Mouse (Mus musculus) embryonic facial prominence, embryonic 15.5 days (tissue): ENCODE measurements at regions not wholly inside any gene's neighbourhood (a gene's known extent, or its start where the extent isn't known, plus 50 kb on each side); places are given as distances from the start of the nearest gene placed in this dataset.

Source experiments
- ATAC-seq: fragments of 200-750 bp; cut with Nextera tagmentation; 2 replicates; pipeline ENCODE4 v1.8.0; 2017; ENCODE audit warnings: low read depth, moderate TSS enrichment; ENCODE audit not compliant: insufficient number of reproducible peaks, low FRiP score, low TSS enrichment
- H3K27ac ChIP-seq: fragments of 300-500 bp; sonication (generic); replicated peaks from 2 replicates; pipeline ENCODE4 v1.5.1; 2015; ENCODE audit warnings: mild to moderate bottlenecking, inconsistent platforms
- H3K27me3 ChIP-seq: fragments of 300-500 bp; sonication (generic); 2 replicates; pipeline ENCODE4 v1.6.1; 2015; ENCODE audit warnings: inconsistent platforms
- H3K36me3 ChIP-seq: fragments of 300-500 bp; sonication (generic); 2 replicates; pipeline ENCODE4 v1.6.1; 2015; ENCODE audit warnings: mild to moderate bottlenecking, inconsistent platforms
- H3K4me1 ChIP-seq: fragments of 300-500 bp; sonication (generic); 2 replicates; pipeline ENCODE4 v1.6.1; 2015; ENCODE audit warnings: inconsistent platforms
- H3K4me2 ChIP-seq: fragments of 300-500 bp; sonication (generic); replicated peaks from 2 replicates; pipeline ENCODE4 v1.6.1; 2015; ENCODE audit warnings: mild to moderate bottlenecking, inconsistent platforms
- H3K4me3 ChIP-seq: fragments of 300-500 bp; sonication (generic); replicated peaks from 2 replicates; pipeline ENCODE4 v1.5.1; 2015; ENCODE audit warnings: mild to moderate bottlenecking, inconsistent platforms
- H3K9ac ChIP-seq: fragments of 300-500 bp; sonication (generic); 2 replicates; pipeline ENCODE4 v1.6.1; 2015; ENCODE audit warnings: inconsistent platforms
- H3K9me3 ChIP-seq: fragments of 300-500 bp; sonication (generic); replicated peaks from 2 replicates; pipeline ENCODE4 v1.6.1; 2016; ENCODE audit warnings: inconsistent platforms
- WGBS: fragments of 180-500 bp; shearing (Covaris S2); methylation state at CpG from one replicate; pipeline ENCODE4 v1.1.7; 2015; 5-methylcytosine and 5-hydroxymethylcytosine counted together

- Histone ChIP-seq H3K9me3 (no peaks in the 10 kb centered on the region), H3K27me3 (no peaks in the 10 kb centered on the region), H3K27ac (no peak overlapping the region), H3K4me3 (no peak overlapping the region), H3K4me2 (no peak overlapping the region), H3K9ac (no peak overlapping the region), H3K36me3 (no peaks in the 10 kb centered on the region), H3K4me1 (peaks cover 4% of the 10 kb centered on the region; the same call in 1 of the 2 replicates)
- ATAC-seq = no peak
These were observed 68.2 kb downstream of the Il12a start for GRCm38 (mm10) chr3:68758609-68759008.

- no peaks in the 10 kb centered on the region for H3K36me3 ChIP-seq
- H3K27me3 ChIP-seq = no peaks in the 10 kb centered on the region
- H3K4me2 ChIP-seq = no peak overlapping the region
- H3K9me3 ChIP-seq = no peaks in the 10 kb centered on the region
- WGBS = 52% methylated on average over 8 of the region's 8 CpGs
- H3K4me1 ChIP-seq = peaks cover 4% of the 10 kb centered on the region; the same call in 1 of the 2 replicates
- H3K4me3 ChIP-seq = no peak overlapping the region
- H3K9ac ChIP-seq = no peak overlapping the region
- H3K27ac ChIP-seq = no peak overlapping the region
- no peak for ATAC-seq
These were observed 68.9 kb downstream of the Il12a start for GRCm38 (mm10) chr3:68759375-68759774.

DNA sequence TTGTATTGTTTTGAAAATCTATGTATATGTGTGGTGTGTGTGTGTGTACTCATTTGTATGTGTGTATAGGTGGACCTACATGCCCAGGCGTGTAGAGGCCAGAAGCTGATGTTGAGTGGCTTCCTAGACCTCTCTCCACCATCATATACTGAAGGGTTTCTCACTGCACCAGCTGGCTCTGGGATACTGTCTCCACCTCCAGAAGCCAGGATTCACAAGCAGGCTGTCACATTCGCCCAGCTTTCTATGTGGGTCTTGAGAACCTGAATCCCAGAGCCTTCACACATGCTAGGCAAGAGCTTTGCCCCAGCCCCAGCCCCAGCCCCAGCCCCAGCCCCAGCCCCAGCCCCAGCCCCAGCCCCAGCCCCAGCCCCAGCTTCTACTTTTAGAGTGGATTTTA is 70.4 kb downstream of the Il12a start:
- H3K4me2 ChIP-seq = no peak overlapping the region
- WGBS = 71% methylated on average over 2 of the region's 2 CpGs
- H3K27ac ChIP-seq = no peak overlapping the region
- H3K9me3 ChIP-seq = no peaks in the 10 kb centered on the region
- H3K4me3 ChIP-seq = no peak overlapping the region
- H3K9ac ChIP-seq = no peak overlapping the region
- H3K4me1 ChIP-seq = peaks cover 4% of the 10 kb centered on the region; the same call in 1 of the 2 replicates
- H3K36me3 ChIP-seq = no peaks in the 10 kb centered on the region
- no peak for ATAC-seq
- H3K27me3 ChIP-seq = no peaks in the 10 kb centered on the region

- ATAC-seq = no peak
- Histone ChIP-seq H3K4me1 (peaks cover 4% of the 10 kb centered on the region; the same call in 1 of the 2 replicates), H3K9ac (no peak overlapping the region), H3K9me3 (no peaks in the 10 kb centered on the region), H3K27me3 (no peaks in the 10 kb centered on the region), H3K4me2 (no peak overlapping the region), H3K36me3 (no peaks in the 10 kb centered on the region), H3K4me3 (no peak overlapping the region), H3K27ac (0 out of 2 replicates have a peak overlapping the region, but pooled peaks have one; percentile 3)
- 57% methylated on average over 7 of the region's 7 CpGs for WGBS
These were observed 70.8 kb downstream of the Il12a start for GRCm38 (mm10) chr3:68761242-68761625.

DNA sequence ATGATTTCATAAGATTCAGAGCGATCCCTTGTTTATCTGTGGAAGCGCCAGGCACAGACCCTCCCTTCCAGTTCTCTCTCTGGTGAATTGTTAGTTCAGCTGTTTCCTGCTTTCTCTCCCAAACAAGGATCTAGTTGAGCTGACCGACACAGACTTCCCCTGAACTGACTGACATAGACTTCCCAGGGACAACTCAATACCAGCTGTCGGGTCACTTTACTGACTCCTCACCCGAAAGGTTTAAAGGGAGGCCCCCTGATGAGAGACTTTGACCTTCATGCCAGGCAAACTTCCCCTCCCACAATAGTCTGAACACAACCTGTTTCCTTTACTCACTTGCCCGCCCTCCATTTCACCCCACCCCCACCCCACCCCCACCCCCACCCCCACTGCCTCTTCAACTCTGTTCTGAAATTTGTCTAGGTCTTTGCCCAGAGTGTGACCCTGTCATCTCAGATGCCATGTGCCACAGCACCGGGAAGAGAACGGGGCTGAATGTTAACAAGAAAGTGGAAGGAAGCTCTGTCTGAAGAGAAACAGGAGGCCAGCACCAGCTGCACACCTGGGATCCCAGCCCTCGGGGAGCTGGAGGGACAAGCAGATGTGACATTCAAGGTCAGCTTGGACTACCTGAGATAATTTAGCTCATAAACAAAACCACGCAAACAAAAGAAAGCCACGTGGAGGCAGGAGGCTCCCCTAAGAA is 71.3 kb downstream of the Il12a start:
- no peaks in the 10 kb centered on the region for H3K27me3 ChIP-seq
- no peak overlapping the region for H3K9ac ChIP-seq
- no peak overlapping the region for H3K4me3 ChIP-seq
- no peaks in the 10 kb centered on the region for H3K36me3 ChIP-seq
- H3K4me2 ChIP-seq = no peak overlapping the region
- no peak; the same call in 1 of the 2 replicates for ATAC-seq
- H3K4me1 ChIP-seq = peaks cover 4% of the 10 kb centered on the region; the same call in 1 of the 2 replicates
- H3K9me3 ChIP-seq = no peaks in the 10 kb centered on the region
- 15% methylated on average over 11 of the region's 11 CpGs for WGBS
- H3K27ac ChIP-seq = 0 out of 2 replicates have a peak overlapping the region, but pooled peaks have one; percentile 3

DNA sequence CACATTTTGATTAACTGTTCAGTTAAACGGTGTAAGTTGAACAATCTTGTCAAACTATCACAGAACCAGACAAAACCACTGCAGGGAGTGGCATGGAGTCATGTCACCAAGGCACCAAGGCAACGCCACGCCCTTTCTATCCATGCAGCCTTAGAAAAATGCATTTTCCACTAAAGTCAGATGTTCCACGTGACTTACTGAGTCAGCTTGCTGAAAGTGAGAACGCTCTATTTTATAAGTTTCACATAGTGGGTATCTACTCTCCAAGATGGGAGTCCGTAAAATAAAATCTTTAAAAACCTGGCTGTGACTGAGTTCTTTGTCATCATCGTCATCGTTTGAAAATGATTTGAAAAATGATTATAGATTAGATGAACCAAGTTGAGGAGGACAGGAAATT is 72.5 kb downstream of the Il12a start:
- Histone ChIP-seq H3K27me3 (no peaks in the 10 kb centered on the region), H3K9ac (no peak overlapping the region), H3K9me3 (no peaks in the 10 kb centered on the region), H3K36me3 (no peaks in the 10 kb centered on the region), H3K4me3 (no peak overlapping the region), H3K4me2 (no peak overlapping the region), H3K4me1 (peaks cover 4% of the 10 kb centered on the region; the same call in 1 of the 2 replicates), H3K27ac (no peak overlapping the region)
- ATAC-seq = no peak
- 81% methylated on average over 8 of the region's 8 CpGs for WGBS

DNA sequence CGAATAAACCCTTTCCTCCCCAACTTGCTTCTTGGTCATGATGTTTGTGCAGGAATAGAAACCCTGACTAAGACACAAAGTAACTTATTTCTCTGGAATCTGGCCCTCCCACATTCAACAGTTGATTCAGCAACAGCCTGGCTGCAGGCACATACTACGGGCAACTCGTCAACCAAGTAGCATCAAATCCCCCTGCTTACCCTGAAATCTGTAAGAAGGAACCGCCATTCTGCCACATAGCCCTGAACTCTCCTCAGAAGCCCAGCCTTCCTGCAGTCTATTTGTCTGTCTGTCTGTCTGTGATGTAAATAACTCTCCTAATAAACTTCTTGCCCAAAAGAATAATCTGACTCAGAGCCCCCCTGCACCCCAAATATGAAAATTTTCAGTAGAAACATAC is 73.9 kb downstream of the Il12a start:
- Histone ChIP-seq H3K4me2 (no peak overlapping the region), H3K4me1 (peaks cover 4% of the 10 kb centered on the region; the same call in 1 of the 2 replicates), H3K9ac (no peak overlapping the region), H3K9me3 (no peaks in the 10 kb centered on the region), H3K27ac (no peak overlapping the region), H3K36me3 (no peaks in the 10 kb centered on the region), H3K27me3 (no peaks in the 10 kb centered on the region), H3K4me3 (no peak overlapping the region)
- ATAC-seq = no peak
- WGBS = 80% methylated on average over 4 of the region's 4 CpGs

DNA sequence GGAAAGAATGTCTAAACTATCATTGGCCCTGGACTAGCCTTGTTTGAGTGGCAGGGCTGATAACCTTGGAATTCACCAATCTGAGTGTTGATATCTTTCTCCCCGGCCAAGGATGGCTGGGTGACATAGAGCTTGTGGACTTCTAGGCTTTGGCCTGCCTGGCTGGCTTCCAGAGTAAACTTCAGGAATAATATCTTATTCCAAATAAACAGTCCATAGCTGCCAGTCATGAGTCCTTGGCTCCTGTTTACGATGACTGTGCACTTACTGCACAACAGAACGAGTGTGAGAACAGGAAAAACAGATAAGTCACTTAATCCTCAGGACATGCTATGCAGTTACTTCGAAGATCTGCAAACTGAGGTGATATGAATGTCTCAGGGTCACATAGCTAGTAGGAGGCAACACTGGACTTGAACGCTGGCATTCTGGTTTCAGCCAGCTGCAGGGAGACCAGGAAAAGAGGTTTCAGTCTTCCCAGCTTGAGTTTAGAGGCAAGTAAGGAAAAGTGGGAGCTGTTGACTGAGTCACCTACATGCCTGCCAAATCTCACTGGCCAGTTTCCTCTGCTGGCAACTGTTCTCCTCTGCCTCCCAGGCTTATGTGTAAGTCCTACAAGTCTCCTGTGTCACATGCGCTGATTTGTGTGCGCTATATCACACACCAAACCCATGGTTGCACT is 74.6 kb downstream of the Il12a start:
- Histone ChIP-seq H3K36me3 (no peaks in the 10 kb centered on the region), H3K9ac (no peak overlapping the region), H3K9me3 (no peaks in the 10 kb centered on the region), H3K4me1 (peaks cover 4% of the 10 kb centered on the region; the same call in 1 of the 2 replicates), H3K4me2 (no peak overlapping the region), H3K27ac (no peak overlapping the region), H3K27me3 (no peaks in the 10 kb centered on the region), H3K4me3 (no peak overlapping the region)
- ATAC-seq = no peak
- WGBS = 71% methylated on average over 7 of the region's 7 CpGs

- WGBS = 88% methylated on average over 3 of the region's 3 CpGs
- Histone ChIP-seq H3K36me3 (no peaks in the 10 kb centered on the region), H3K27ac (no peak overlapping the region), H3K4me1 (no peaks in the 10 kb centered on the region), H3K9ac (no peak overlapping the region), H3K9me3 (no peaks in the 10 kb centered on the region), H3K27me3 (no peaks in the 10 kb centered on the region), H3K4me2 (no peak overlapping the region), H3K4me3 (no peak overlapping the region)
- ATAC-seq = no peak
These were observed 81.1 kb downstream of the Il12a start for GRCm38 (mm10) chr3:68771579-68771978.

DNA sequence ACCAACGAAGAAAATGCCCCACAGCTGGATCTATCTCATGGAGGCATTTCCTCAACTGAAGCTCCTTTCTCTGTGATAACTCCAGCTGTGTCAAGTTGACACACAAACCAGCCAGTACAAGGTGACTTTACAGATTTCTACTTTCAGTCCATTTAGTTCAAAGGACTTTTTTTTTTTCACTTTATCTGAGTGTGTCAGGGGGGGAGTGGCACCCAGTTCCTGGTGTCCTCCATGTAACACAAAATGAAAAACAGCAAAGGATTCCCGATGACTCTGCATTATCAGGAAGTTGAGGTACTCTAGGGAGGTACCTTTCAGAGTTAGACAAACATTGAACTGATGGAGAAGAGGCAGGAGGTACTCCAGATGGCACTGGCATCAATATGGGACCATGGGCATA is 87.4 kb downstream of the Il12a start:
- 70% methylated on average over 2 of the region's 2 CpGs for WGBS
- H3K4me2 ChIP-seq = no peak overlapping the region
- H3K4me1 ChIP-seq = peaks cover 6% of the 10 kb centered on the region
- no peak overlapping the region for H3K4me3 ChIP-seq
- H3K9ac ChIP-seq = no peak overlapping the region
- H3K9me3 ChIP-seq = no peaks in the 10 kb centered on the region
- no peak for ATAC-seq
- no peak overlapping the region for H3K27ac ChIP-seq
- H3K27me3 ChIP-seq = no peaks in the 10 kb centered on the region
- no peaks in the 10 kb centered on the region for H3K36me3 ChIP-seq

- whole genome bisulfite sequencing = 73% methylated on average over 16 of the region's 16 CpGs
- no peak for ATAC-seq
These were observed 88.1 kb downstream of the Il12a start for GRCm38 (mm10) chr3:68778354-68779040.

More at GRCm38 (mm10) chr3:68778354-68779040, 88.1 kb downstream of the Il12a start:
- Histone ChIP-seq H3K36me3 (no peaks in the 10 kb centered on the region), H3K4me3 (no peak overlapping the region), H3K4me2 (no peak overlapping the region), H3K9ac (no peak overlapping the region), H3K9me3 (no peaks in the 10 kb centered on the region), H3K27me3 (no peaks in the 10 kb centered on the region), H3K27ac (no peak overlapping the region), H3K4me1 (peaks cover 12% of the 10 kb centered on the region)
